Mouse (Mus musculus): ENCODE measurements at regions not wholly inside any gene's neighbourhood (a gene's known extent, or its start where the extent isn't known, plus 50 kb on each side); places are given as distances from the start of the nearest gene placed in this dataset.

DNA sequence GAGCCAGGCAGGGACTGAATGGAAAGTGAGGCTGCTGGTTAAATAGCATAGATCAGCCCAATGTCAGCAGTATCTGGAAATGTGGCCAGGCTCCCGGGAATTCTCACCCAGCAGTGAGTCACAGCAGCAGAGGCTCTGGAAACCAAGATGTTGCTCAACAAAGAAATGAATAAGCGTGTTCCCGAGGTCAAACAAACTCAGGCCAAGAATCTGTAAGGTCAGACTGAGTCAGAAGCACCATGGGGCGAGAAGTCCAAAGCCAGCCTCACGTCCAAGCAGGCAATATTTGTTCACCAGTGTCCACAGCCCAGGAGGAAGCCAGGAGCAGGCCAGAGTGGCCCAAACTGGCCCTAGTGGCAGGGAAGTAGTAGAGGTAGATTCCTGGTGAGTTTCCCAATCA is 473.6 kb downstream of the Etnk1 start:
- Histone ChIP-seq H3K27ac (no peak overlapping the region), H3K4me1 (no peaks in the 10 kb centered on the region), H3K27me3 (no peaks in the 10 kb centered on the region), H3K4me2 (no peak overlapping the region), H3K4me3 (no peak overlapping the region), H3K9me3 (no peaks in the 10 kb centered on the region), H3K9ac (no peak overlapping the region), H3K36me3 (no peaks in the 10 kb centered on the region)
- WGBS: 59% methylated on average over 5 of the region's 5 CpGs
- ATAC-seq (ENCODE audit: insufficient number of reproducible peaks, insufficient read depth, low FRiP score, low TSS enrichment, low read depth): no peak

DNA sequence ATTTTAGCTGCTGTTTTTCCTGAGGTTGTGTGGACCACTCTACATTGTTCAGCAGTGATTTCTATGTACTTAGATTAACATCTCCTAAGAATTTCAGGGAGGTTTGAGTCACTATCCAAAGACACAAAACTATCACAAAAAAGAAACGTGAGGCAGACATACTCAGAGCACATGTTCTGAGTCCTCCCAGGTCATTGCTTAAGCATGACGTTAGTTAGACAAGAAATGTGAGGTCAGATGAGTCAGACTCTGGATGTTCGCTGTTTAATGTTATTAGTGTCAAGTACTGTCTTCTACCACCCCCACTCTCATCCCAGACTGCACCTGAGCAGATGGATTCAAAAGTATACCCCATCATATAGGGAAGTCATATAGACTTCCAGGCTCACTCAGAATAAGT is 475.0 kb downstream of the Etnk1 start:
- Histone ChIP-seq H3K36me3 (no peaks in the 10 kb centered on the region), H3K27ac (no peak overlapping the region), H3K4me1 (no peaks in the 10 kb centered on the region; the same call in 1 of the 2 replicates), H3K9me3 (no peaks in the 10 kb centered on the region), H3K9ac (no peak overlapping the region), H3K4me3 (no peak overlapping the region), H3K4me2 (no peak overlapping the region), H3K27me3 (no peaks in the 10 kb centered on the region)
- ATAC-seq (ENCODE audit: insufficient number of reproducible peaks, insufficient read depth, low FRiP score, low TSS enrichment, low read depth): no peak
- WGBS: 76% methylated on average over 3 of the region's 3 CpGs

DNA sequence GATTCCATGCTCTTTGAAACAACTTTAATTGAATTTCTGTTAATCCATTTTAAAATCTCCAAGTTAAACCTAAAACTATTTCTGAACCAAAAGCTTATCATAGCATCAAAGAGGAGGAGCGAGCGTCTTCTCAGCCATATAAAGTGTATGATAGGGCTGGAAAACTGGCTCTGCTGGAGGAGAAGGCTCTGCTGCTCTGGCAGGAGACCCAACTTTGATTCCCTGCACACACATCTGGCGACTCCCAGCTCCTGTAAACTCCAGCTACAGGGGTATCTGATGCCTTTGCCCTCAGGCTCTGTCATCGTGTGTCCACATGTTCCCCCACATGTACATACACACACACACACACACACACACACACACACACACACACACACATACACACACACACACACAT is 479.0 kb downstream of the Etnk1 start:
- Histone ChIP-seq H3K9ac (no peak overlapping the region), H3K4me2 (no peak overlapping the region), H3K27me3 (no peaks in the 10 kb centered on the region), H3K9me3 (no peaks in the 10 kb centered on the region), H3K4me1 (no peaks in the 10 kb centered on the region; the same call in 1 of the 2 replicates), H3K36me3 (no peaks in the 10 kb centered on the region), H3K4me3 (no peak overlapping the region), H3K27ac (no peak overlapping the region)
- WGBS: 33% methylated on average over 4 of the region's 4 CpGs
- 0 out of 2 replicates have a peak, but pooled peaks have one; percentile 52 for ATAC-seq (ENCODE audit: insufficient number of reproducible peaks, insufficient read depth, low FRiP score, low TSS enrichment, low read depth)

DNA sequence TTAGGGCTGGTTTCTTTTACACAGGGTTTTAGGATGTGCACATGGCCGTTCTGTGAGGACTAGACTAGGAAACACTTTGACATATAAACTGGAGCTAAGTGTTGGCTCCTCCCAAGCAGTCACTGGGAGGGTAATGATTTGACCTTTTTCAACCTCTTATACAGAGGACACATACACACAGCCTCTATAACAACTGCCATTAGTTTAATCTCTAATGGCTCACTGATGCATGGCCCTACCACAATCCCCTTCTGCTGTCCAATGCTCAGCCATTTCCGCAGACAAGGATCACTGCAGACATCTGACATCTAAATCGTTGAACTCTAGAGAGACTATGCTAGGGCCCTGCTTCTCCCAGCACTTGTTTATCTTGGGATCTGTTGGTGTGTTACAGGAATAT is 481.5 kb downstream of the Etnk1 start:
- WGBS: 81% methylated on average over 3 of the region's 3 CpGs
- Histone ChIP-seq H3K36me3 (0 out of 2 replicates have a peak, but pooled peaks cover 1% of the 10 kb centered on the region), H3K27me3 (no peaks in the 10 kb centered on the region), H3K9ac (no peak overlapping the region), H3K9me3 (peaks cover 8% of the 10 kb centered on the region), H3K4me2 (no peak overlapping the region), H3K4me1 (no peaks in the 10 kb centered on the region; the same call in 1 of the 2 replicates), H3K27ac (no peak overlapping the region), H3K4me3 (no peak overlapping the region)
- no peak for ATAC-seq (ENCODE audit: insufficient number of reproducible peaks, insufficient read depth, low FRiP score, low TSS enrichment, low read depth)

DNA sequence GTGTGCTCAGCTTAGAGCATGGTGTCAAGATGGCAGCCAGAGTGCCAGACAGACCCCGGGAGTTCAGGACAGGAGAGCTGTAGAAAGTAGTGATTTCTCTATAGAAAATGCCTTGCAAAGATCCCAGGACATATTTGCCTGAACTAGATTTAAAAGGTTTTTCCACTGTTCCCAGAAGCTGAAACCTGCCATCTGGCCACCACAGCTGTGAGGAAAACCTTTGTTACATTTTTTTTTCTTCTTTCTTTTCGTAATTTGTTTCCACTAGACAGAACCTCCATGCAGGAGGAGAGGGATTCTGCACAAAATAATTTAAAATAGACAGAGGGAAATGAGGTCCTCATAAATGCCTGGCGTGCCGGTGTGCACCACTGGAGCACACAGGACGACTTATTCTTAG is 489.6 kb downstream of the Etnk1 start:
- H3K36me3 ChIP-seq: 0 out of 2 replicates have a peak, but pooled peaks cover 3% of the 10 kb centered on the region
- peaks cover 14% of the 10 kb centered on the region for H3K9me3 ChIP-seq
- H3K27ac ChIP-seq: no peak overlapping the region
- no peak overlapping the region for H3K9ac ChIP-seq
- no peaks in the 10 kb centered on the region for H3K4me1 ChIP-seq
- no peaks in the 10 kb centered on the region for H3K27me3 ChIP-seq
- WGBS: 74% methylated on average over 5 of the region's 5 CpGs
- no peak overlapping the region for H3K4me2 ChIP-seq
- H3K4me3 ChIP-seq: no peak overlapping the region
- no peak for ATAC-seq (ENCODE audit: insufficient number of reproducible peaks, insufficient read depth, low FRiP score, low TSS enrichment, low read depth)

DNA sequence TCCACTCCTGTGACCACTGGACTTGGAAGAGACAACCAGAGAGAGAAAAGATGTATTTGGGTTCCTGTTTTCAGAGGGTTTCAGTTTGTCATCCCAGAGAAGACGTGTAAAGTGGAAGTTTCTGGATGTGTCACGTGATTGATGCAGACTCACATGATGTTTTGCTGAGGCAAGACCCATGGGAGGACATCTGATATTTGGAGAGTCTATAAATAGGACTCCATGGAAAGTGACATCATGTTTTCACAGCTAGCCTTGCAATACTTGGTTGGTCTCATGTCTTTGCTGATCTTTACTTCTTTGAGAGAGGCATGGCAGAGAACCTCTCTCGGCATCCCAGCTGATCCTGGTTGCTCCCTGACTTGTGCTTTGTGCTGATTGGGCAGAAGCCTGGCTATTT is 493.8 kb downstream of the Etnk1 start:
- ATAC-seq (ENCODE audit: insufficient number of reproducible peaks, insufficient read depth, low FRiP score, low TSS enrichment, low read depth): no peak

DNA sequence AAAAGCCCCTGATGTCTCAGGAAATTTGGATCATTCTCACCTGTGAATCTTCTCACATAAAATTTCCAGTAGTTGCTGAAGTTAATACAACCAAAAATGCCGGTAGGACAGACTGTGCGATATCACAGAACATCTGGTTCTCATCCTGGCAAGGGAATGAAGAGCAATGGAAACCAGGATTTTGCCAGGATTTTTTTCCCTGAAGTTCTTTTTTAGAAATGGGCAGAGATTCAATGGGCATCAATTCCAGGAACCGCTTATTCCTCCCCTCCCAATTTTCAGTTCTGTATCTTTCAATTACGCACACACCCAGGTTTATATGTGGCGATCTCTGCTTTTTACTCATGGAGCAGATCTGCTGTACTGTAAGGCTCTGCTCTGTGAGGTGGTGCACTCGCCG is 496.3 kb downstream of the Etnk1 start:
- H3K36me3 ChIP-seq: no peaks in the 10 kb centered on the region
- H3K9ac ChIP-seq: no peak overlapping the region
- H3K9me3 ChIP-seq: 0 out of 2 replicates have a peak, but pooled peaks cover 2% of the 10 kb centered on the region
- H3K27me3 ChIP-seq: no peaks in the 10 kb centered on the region
- no peak overlapping the region for H3K4me3 ChIP-seq
- no peak for ATAC-seq (ENCODE audit: insufficient number of reproducible peaks, insufficient read depth, low FRiP score, low TSS enrichment, low read depth)
- no peak overlapping the region for H3K27ac ChIP-seq
- 49% methylated on average over 7 of the region's 7 CpGs for WGBS
- 0 out of 2 replicates have a peak, but pooled peaks cover 4% of the 10 kb centered on the region for H3K4me1 ChIP-seq
- no peak overlapping the region for H3K4me2 ChIP-seq

More for the DNA sequence above, 493.8 kb downstream of the Etnk1 start:
- Histone ChIP-seq H3K27ac (no peak overlapping the region), H3K9me3 (no peaks in the 10 kb centered on the region), H3K9ac (no peak overlapping the region), H3K36me3 (no peaks in the 10 kb centered on the region), H3K4me3 (no peak overlapping the region), H3K27me3 (no peaks in the 10 kb centered on the region), H3K4me2 (no peak overlapping the region), H3K4me1 (0 out of 2 replicates have a peak, but pooled peaks cover 4% of the 10 kb centered on the region)
- WGBS: 78% methylated on average over 3 of the region's 3 CpGs

DNA sequence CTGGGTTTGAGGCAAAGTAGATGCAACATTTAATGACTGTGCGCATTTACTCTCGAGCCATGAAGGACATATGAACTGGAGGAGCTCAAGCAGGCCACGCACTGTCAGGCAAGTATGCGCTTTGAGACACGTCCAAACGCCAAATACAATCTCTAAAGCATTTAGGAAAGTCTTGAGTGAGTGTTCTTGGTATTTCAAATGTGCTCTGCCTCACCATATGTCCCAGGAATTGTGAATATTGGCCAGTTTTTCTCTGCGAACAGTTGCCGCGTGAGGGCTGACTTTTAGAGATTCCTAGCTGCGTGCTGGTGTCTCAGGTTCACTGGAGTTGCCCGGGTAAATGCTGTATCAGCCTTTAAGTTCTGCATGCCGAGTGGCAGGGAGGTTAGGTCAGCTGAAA is 498.4 kb downstream of the Etnk1 start:
- no peaks in the 10 kb centered on the region for H3K36me3 ChIP-seq
- H3K27ac ChIP-seq: peak overlapping the region; percentile 79; the same call in 1 of the 2 replicates
- H3K4me1 ChIP-seq: 0 out of 2 replicates have a peak, but pooled peaks cover 4% of the 10 kb centered on the region
- H3K4me3 ChIP-seq: no peak overlapping the region
- ATAC-seq (ENCODE audit: insufficient number of reproducible peaks, insufficient read depth, low FRiP score, low TSS enrichment, low read depth): no peak
- 0 out of 2 replicates have a peak, but pooled peaks cover 2% of the 10 kb centered on the region for H3K9me3 ChIP-seq
- no peaks in the 10 kb centered on the region for H3K27me3 ChIP-seq
- no peak overlapping the region for H3K9ac ChIP-seq
- no peak overlapping the region for H3K4me2 ChIP-seq
- WGBS: 84% methylated on average over 12 of the region's 12 CpGs

DNA sequence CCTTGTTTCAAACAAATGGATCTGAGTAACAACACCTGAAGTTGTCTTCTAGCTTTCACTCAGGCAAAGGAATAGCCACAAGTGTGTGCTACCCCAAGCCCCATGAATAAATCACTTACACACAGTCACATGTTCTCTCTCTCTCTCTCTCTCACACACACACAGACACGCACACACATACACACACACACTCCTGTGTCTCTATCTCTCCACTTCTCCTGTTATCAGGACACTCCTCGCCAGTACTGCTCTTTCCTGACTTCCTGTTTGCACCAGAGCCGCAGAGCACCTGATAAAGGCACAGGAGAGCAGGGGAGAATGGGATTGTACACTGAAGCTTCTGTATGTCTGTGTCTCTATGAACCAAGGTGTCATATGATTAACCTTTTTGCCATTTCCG is 501.5 kb downstream of the Etnk1 start:
- no peaks in the 10 kb centered on the region for H3K36me3 ChIP-seq
- ATAC-seq (ENCODE audit: insufficient number of reproducible peaks, insufficient read depth, low FRiP score, low TSS enrichment, low read depth): no peak
- WGBS: 74% methylated on average over 4 of the region's 4 CpGs

DNA sequence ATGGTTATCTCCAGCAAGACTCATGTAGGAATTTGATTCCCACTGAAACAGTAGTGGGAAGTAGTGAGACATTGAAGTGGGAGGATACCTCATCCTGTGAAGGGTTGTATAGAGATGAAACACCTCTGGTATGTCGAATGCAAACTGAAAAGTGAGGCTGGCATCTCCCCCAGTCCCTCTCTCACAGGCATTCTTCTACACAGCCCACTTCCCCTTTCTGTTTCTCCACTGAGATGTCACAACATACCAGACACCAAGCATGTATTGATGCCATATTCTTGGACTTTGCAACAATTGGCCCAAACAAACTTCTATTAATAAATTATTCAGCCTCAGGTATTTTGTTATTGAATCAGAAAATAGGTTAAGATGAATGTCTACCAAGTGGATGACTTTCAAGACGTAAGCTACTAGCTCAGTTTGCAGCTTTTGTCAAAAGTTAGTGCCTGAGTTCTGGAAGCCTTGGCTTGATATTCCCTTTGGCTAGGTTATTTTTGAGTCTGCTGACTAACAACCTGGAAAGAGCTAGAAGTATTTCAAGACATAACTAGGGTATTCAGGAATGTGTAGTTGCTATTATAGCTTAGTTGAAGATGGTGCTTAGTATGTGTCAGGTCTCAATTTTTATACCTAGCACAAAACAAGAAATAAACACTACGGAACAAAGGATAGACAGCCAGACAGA is 502.6 kb downstream of the Etnk1 start:
- H3K4me3 ChIP-seq: no peak overlapping the region
- no peak for ATAC-seq (ENCODE audit: insufficient number of reproducible peaks, insufficient read depth, low FRiP score, low TSS enrichment, low read depth)
- no peaks in the 10 kb centered on the region for H3K36me3 ChIP-seq
- H3K27me3 ChIP-seq: no peaks in the 10 kb centered on the region
- 0 out of 2 replicates have a peak, but pooled peaks cover 4% of the 10 kb centered on the region for H3K4me1 ChIP-seq
- no peak overlapping the region for H3K27ac ChIP-seq
- H3K9ac ChIP-seq: no peak overlapping the region
- no peak overlapping the region for H3K4me2 ChIP-seq
- H3K9me3 ChIP-seq: 0 out of 2 replicates have a peak, but pooled peaks cover 2% of the 10 kb centered on the region
- 80% methylated on average over 3 of the region's 3 CpGs for WGBS

More for the DNA sequence above, 501.5 kb downstream of the Etnk1 start:
- no peak overlapping the region for H3K9ac ChIP-seq
- H3K4me1 ChIP-seq: 0 out of 2 replicates have a peak, but pooled peaks cover 4% of the 10 kb centered on the region
- H3K4me2 ChIP-seq: no peak overlapping the region
- H3K9me3 ChIP-seq: 0 out of 2 replicates have a peak, but pooled peaks cover 2% of the 10 kb centered on the region
- H3K27me3 ChIP-seq: no peaks in the 10 kb centered on the region
- no peak overlapping the region for H3K27ac ChIP-seq
- H3K4me3 ChIP-seq: no peak overlapping the region

DNA sequence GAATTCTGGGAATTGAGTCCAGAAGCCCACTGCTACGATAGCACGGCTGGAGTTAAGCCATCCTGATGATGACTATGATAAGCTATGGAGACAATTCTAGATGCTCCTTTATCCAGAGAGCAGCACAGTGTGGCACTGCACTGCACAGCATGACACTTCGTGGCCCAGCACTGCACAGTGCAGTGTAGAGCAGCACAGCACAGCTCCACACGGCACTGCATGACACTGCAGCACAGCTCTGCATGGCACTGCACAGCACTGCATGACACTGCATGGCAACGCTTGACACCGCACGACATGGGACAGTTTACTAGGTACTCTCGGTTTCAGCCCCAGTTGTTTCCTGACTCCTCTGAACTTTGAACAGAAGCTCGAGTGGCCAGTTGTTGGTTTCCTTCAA is 523.1 kb downstream of the Etnk1 start:
- no peak overlapping the region for H3K4me2 ChIP-seq
- no peak for ATAC-seq (ENCODE audit: insufficient number of reproducible peaks, insufficient read depth, low FRiP score, low TSS enrichment, low read depth)
- no peaks in the 10 kb centered on the region for H3K36me3 ChIP-seq
- WGBS: 85% methylated on average over 9 of the region's 9 CpGs
- H3K27ac ChIP-seq: peak overlapping the region; percentile 44; the same call in 1 of the 2 replicates
- 0 out of 2 replicates have a peak, but pooled peaks cover 7% of the 10 kb centered on the region for H3K4me1 ChIP-seq
- no peaks in the 10 kb centered on the region for H3K27me3 ChIP-seq
- no peak overlapping the region for H3K4me3 ChIP-seq
- H3K9ac ChIP-seq: no peak overlapping the region
- no peaks in the 10 kb centered on the region; the same call in 1 of the 2 replicates for H3K9me3 ChIP-seq

DNA sequence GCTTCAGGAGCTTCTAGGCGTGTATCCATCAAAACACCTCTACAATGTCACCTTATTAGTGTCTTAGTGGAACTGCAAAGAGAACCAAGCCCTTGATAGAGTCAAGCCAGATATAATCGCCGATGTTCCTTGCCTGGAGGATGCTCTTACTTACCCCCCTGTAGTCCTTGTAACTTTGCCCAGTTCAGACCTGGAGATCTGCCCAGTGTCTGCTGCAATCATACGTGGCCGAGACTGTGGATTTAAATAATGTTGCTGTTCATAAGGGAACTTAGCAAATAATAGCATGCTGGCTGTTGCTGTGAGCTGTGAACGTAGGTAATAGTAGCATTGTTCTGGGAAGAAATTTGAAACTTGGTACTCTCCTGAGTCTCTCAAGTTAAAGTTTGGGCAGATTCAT is 523.8 kb downstream of the Etnk1 start:
- WGBS: 54% methylated on average over 6 of the region's 6 CpGs
- Histone ChIP-seq H3K27ac (peak overlapping the region; percentile 44; the same call in 1 of the 2 replicates), H3K4me2 (no peak overlapping the region), H3K4me1 (0 out of 2 replicates have a peak, but pooled peaks cover 7% of the 10 kb centered on the region), H3K9me3 (no peaks in the 10 kb centered on the region; the same call in 1 of the 2 replicates), H3K9ac (no peak overlapping the region), H3K4me3 (no peak overlapping the region), H3K27me3 (no peaks in the 10 kb centered on the region), H3K36me3 (no peaks in the 10 kb centered on the region)
- ATAC-seq (ENCODE audit: insufficient number of reproducible peaks, insufficient read depth, low FRiP score, low TSS enrichment, low read depth): no peak
